In the genomic region with DNA sequence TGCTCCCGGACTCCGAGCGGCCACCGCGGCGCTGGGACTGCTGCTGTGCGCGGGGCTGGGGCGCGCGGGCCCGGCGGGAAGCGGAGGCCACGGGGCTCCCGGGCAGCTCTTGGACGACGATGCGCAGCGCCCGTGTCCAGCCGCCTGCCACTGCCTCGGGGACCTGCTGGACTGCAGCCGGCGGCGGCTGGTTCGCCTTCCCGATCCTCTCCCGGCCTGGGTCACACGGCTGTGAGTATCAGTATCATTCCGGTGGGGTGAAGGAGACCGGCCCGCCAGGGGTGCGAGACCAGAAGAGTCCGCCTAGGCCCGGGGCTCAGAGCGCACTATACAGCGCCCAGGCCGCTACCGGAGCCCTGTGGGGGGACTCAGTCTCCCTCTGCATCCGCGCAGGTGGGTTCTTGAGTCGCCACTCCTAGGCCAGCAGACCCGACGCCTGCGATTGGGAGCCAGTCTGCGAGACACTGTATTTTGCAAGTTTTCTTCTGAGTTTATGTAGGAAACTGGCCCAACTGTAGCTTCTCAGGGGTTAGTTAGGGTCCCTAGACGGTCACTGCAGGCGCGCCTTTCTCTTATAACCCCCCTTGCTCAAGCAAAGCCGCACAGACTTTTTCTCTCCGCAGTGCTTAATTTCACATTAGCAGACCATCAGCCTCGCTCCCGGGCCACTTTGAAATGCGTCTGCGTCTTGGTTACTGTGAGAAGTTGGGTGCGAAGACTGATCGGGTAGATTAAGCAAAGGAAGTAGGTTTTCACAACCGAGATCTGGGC, we compare ENCODE assay signal across 8 mouse cellular contexts. TPM values are rescaled to one million over a fixed set of nuclear protein-coding genes. Genes with fewer than 3 reads are reported as not detected.
DNase-seq lines count a peak whose midpoint lies in the region; ATAC-seq and TF ChIP-seq lines count a peak whose summit lies in the region.

No protein-coding gene starts in this region.

- under 1% methylated on average over 55 of the region's 59 CpGs for WGBS in forebrain, embryonic 12.5 days
- WGBS in limb, embryonic 12.5 days = under 1% methylated on average over 58 of the region's 59 CpGs
- under 1% methylated on average over 59 of the region's 59 CpGs for WGBS in midbrain, embryonic 10.5 days

- POLR2A ChIA-PET in Patski (lab: Charles Lee) = interaction anchor here (0.7 to 1.6 kb wide), 6 partner anchors 15 to 30 kb away, joined by 3 to 10 read pairs (median 4); no protein-coding TSS in a partner anchor

- H3K4me3 ChIP-seq in forebrain, embryonic 12.5 days (replicated peaks) = peak overlapping the region; percentile 77
- H3K4me3 ChIP-seq in limb, embryonic 12.5 days (replicated peaks) = peak overlapping the region; percentile 99
- H3K4me3 ChIP-seq in midbrain, embryonic 10.5 days = peak overlapping the region; percentile 78

- peaks cover 27% of the 10 kb centered on the region for H3K4me1 ChIP-seq in forebrain, embryonic 12.5 days
- H3K4me1 ChIP-seq in limb, embryonic 12.5 days (replicated peaks) = peaks cover 27% of the 10 kb centered on the region
- H3K4me1 ChIP-seq in midbrain, embryonic 10.5 days = peaks cover 57% of the 10 kb centered on the region

- in situ Hi-C loops in Patski (cut with MboI; ENCODE audit: low pct_unique_long_range_greater_than_20kb) = no loop called here

- no peaks in the 10 kb centered on the region for H3K27me3 ChIP-seq in Patski
- H3K27me3 ChIP-seq in forebrain, embryonic 12.5 days = peaks cover 43% of the 10 kb centered on the region
- no peaks in the 10 kb centered on the region for H3K27me3 ChIP-seq in limb, embryonic 12.5 days
- no peaks in the 10 kb centered on the region for H3K27me3 ChIP-seq in midbrain, embryonic 10.5 days (ENCODE audit: low read depth, poor library complexity, severe bottlenecking)

- peak overlapping the region; percentile 94 for H3K4me2 ChIP-seq in forebrain, embryonic 12.5 days
- H3K4me2 ChIP-seq in limb, embryonic 12.5 days = peak overlapping the region; percentile 68

- H3K9me3 ChIP-seq in forebrain, embryonic 12.5 days = no peaks in the 10 kb centered on the region
- no peaks in the 10 kb centered on the region for H3K9me3 ChIP-seq in limb, embryonic 12.5 days
- H3K9me3 ChIP-seq in midbrain, embryonic 10.5 days (replicated peaks) = no peaks in the 10 kb centered on the region

- ATAC-seq in Patski = peak; percentile 50
- peak; percentile 66 for ATAC-seq in forebrain, embryonic 12.5 days (ENCODE audit: low FRiP score)
- peak; percentile 39 to 44; a peak in 3 of 4 replicates for ATAC-seq in hematopoietic stem cell, adult 5-6 weeks (replicated peaks in 1 of 2; ENCODE audit: insufficient read depth in 1 of 2, low FRiP score in 2 of 2, low TSS enrichment in 1 of 2, low read depth in 1 of 2, poor library complexity in 2 of 2, severe bottlenecking in 2 of 2)
- ATAC-seq in limb, embryonic 12.5 days (ENCODE audit: insufficient number of reproducible peaks, insufficient read depth, low FRiP score, low TSS enrichment, low read depth) = peak; percentile 22; the same call in 1 of the 2 replicates

- DNase-seq in cerebellum, adult 8-10 months = peak; percentile 5
- no peak for DNase-seq in cerebellum, postnatal 36 days
- no peak for DNase-seq in Patski (ENCODE audit: low read depth, low spot score)
- peak; percentile 80 for DNase-seq in midbrain, embryonic 10.5 days (ENCODE audit: low spot score)
- peak; percentile 65 for DNase-seq in yolk sac, embryonic 10.5 days (ENCODE audit: low spot score)

- no peak for TF ChIP-seq CTCF in Patski (IDR thresholded peaks at IDR 0.05)

- peak overlapping the region; percentile 81 for H3K9ac ChIP-seq in forebrain, embryonic 12.5 days
- H3K9ac ChIP-seq in limb, embryonic 12.5 days (replicated peaks) = peak overlapping the region; percentile 100

- CTCF ChIA-PET in Patski (lab: Charles Lee) = interaction anchor here (1.1 to 2.0 kb wide), 3 partner anchors 13 to 14 kb away, joined by 3 to 6 read pairs (median 4); no protein-coding TSS in a partner anchor

- no peaks in the 10 kb centered on the region for H3K36me3 ChIP-seq in forebrain, embryonic 12.5 days (replicated peaks)
- no peaks in the 10 kb centered on the region for H3K36me3 ChIP-seq in limb, embryonic 12.5 days
- no peaks in the 10 kb centered on the region for H3K36me3 ChIP-seq in midbrain, embryonic 10.5 days

- H3K27ac ChIP-seq in forebrain, embryonic 12.5 days = peak overlapping the region; percentile 76
- H3K27ac ChIP-seq in limb, embryonic 12.5 days = peak overlapping the region; percentile 100
- peak overlapping the region; percentile 92 for H3K27ac ChIP-seq in midbrain, embryonic 10.5 days (replicated peaks)

RNA-seq across cellular contexts. Expression of a gene that starts 0.7 kb away (rescaled TPM):
- polyA plus RNA-seq in Patski (2021) = 41.9 TPM
- polyA plus RNA-seq in forebrain, embryonic 12.5 days (2016; fragmentation: Nextera tagmentation; extraction: Ambion mirVana) = 8.6 and 10.6 TPM in 2 replicates
- total RNA-seq in hematopoietic stem cell, adult 5-6 weeks (2017) = 1.1 and 2.9 TPM in 2 replicates
- polyA plus RNA-seq in limb, embryonic 12.5 days (2016; fragmentation: Nextera tagmentation; extraction: Ambion mirVana) = 84.4 and 85.6 TPM in 2 replicates
- polyA plus RNA-seq in midbrain, embryonic 10.5 days (2016; fragmentation: Nextera tagmentation; extraction: Ambion mirVana) = 9.8 and 11.1 TPM in 2 replicates

Comparison
In these comparisons a context has a peak if more than half of its experiments do, and no peak if none do; other contexts are left out.
1. DNase-seq: peak in cerebellum, adult 8-10 months (single experiment), midbrain, embryonic 10.5 days (single experiment) and yolk sac, embryonic 10.5 days (single experiment); none in cerebellum, postnatal 36 days (0 of 2) and Patski (single experiment).
2. Peak in every context shown above with its lines, with median percentiles within 50 percentile points of each other: ATAC-seq, H3K27ac ChIP-seq and H3K4me3 ChIP-seq.